Mouse (Mus musculus): ENCODE results near the gene Ntpcr.

DNA sequence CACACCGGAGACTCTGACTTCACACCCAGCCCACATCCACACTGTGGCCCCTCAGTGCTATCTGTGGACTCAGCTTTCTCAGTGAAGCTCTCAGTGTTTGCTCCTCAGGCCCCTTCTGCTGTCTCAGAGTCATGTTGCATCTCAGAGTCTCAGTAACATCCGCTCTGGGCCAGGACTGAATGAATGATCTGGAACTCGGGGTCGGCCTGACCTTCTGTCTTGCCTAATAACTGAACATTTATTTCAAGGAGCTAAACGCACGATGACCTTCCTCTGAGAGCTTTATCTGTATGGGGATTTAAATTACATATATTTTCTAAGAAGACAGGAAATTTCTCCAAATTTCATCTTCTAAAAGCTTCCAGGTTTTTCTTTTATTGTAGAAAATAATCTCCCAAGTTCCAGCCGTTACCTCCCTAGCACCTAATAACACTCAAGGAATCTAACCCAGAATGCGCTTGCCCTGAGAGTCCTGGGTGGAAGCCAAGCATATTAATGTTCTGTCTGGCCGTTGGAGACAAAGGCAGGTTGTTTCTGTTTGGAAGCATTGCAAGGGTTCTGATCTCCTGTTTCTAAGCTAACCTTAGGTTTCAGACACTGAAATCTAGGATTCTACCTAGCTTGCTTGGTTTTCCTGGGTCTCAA is 43.4 kb upstream of the Ntpcr start:
- no peak for TF ChIP-seq POLR2A (IDR thresholded peaks at IDR 0.05; ENCODE audit: insufficient read depth, low read length)
- no peak for TF ChIP-seq EP300 (IDR thresholded peaks at IDR 0.05; ENCODE audit: insufficient read depth, low read depth, low read length)
- TF ChIP-seq CTCF (IDR thresholded peaks at IDR 0.05; ENCODE audit: low read depth, low read length) = no peak
